Mouse (Mus musculus): ENCODE data around the gene 4932438A13Rik. TPM values are rescaled to one million over a fixed set of nuclear protein-coding genes. Genes with fewer than 3 reads are reported as not detected.

4932438A13Rik gene
- total and polyA plus RNA-seq, 2 experiments from 2014 or later, result 62.2 to 63.9 TPM

DNA sequence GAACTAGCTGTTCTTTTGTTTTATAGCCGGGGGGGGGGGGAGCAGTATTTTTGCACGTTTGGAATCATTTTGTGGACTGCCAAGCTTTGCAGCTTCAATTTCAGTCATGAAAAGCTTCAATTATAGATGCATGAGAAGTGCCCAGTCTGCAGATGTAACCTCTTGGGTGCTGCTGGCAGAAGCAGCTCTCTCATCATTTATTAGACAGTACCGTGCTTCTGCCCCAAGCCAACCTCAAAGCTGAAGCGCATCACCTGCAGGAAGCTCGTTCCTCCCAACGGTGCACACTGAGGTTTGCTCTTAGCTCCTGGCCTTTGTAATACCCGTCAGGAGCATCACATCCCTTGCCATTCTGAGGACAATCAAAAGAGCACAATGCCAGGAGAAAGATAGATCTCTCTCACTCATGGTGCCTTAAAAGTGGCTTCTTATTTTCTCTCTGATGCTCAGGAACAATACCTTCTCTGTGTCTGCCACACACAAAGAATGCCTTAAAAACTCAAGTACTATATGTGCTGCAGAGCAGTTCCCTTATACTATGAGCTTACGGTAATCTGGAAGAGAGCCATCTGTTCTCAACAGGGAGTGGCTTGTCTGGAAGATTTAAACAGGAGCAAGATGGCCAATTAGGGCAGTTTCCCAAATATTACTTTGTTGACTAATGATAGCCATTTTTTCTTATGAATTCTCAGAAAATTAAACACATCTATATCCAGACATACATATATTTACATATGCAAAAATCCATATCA is 35.5 kb upstream of the 4932438A13Rik start:
- no peaks in the 10 kb centered on the region for H3K27me3 ChIP-seq (ENCODE audit: insufficient read depth, low read length)
- DNase-seq (ENCODE audit: low spot score) (peak; percentile 64), ATAC-seq (ENCODE audit: low FRiP score) (peak; percentile 41; the same call in 1 of the 2 replicates)
- H3K4me3 ChIP-seq (ENCODE audit: low read depth, low read length), result no peak overlapping the region
- no peak overlapping the region for H3K9ac ChIP-seq (replicated peaks; ENCODE audit: low read length, poor library complexity, severe bottlenecking)
- H3K4me1 ChIP-seq (ENCODE audit: insufficient read depth, low read length), result no peaks in the 10 kb centered on the region
- H3K4me2 ChIP-seq (ENCODE audit: low read depth, low read length, poor library complexity, severe bottlenecking), result no peak overlapping the region
- no peaks in the 10 kb centered on the region for H3K36me3 ChIP-seq (ENCODE audit: insufficient read depth, low read length)
- TF ChIP-seq CTCF (IDR thresholded peaks at IDR 0.05), result no peak
- 26% methylated on average over 8 of the region's 8 CpGs for WGBS
- no peak overlapping the region for H3K27ac ChIP-seq (ENCODE audit: low read depth, low read length)
- no peaks in the 10 kb centered on the region for H3K9me3 ChIP-seq (ENCODE audit: low read length)

DNA sequence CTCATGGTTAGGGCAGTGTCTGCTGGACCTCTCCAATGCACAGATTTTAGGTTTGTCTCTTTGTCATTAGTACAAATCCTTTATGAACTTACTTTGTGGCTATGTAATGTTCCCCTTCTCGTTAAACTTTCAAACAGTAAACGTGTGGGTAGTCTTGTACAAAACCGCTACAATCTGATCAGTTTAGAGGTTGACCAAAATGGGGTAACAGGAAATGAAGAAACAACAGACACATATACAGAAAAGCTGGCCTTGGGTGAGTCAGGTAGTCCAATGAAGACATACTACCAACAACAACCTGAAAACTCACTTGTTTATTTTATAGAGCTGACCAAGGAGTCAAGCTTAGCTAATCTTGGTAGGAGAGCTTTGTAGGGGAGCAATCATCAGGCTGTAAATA is 32.7 kb upstream of the 4932438A13Rik start:
- no peak for TF ChIP-seq CTCF (IDR thresholded peaks at IDR 0.05)
- no peaks in the 10 kb centered on the region for H3K36me3 ChIP-seq (ENCODE audit: insufficient read depth, low read length)

GRCm38 (mm10) chr3:36834426-36834825 is 28.5 kb upstream of the 4932438A13Rik start:
- no peak overlapping the region for H3K27ac ChIP-seq (ENCODE audit: low read depth, low read length)
- H3K36me3 ChIP-seq (ENCODE audit: insufficient read depth, low read length), result no peaks in the 10 kb centered on the region
- ATAC-seq (ENCODE audit: low FRiP score), result no peak
- no peaks in the 10 kb centered on the region for H3K9me3 ChIP-seq (ENCODE audit: low read length)
- WGBS, result 61% methylated on average over 4 of the region's 4 CpGs
- H3K9ac ChIP-seq (replicated peaks; ENCODE audit: low read length, poor library complexity, severe bottlenecking), result no peak overlapping the region
- H3K4me3 ChIP-seq (ENCODE audit: low read depth, low read length), result no peak overlapping the region
- H3K27me3 ChIP-seq (ENCODE audit: insufficient read depth, low read length), result no peaks in the 10 kb centered on the region
- H3K4me1 ChIP-seq (ENCODE audit: insufficient read depth, low read length), result no peaks in the 10 kb centered on the region; the same call in 1 of the 2 replicates
- no peak overlapping the region for H3K4me2 ChIP-seq (ENCODE audit: low read depth, low read length, poor library complexity, severe bottlenecking)
- no peak for TF ChIP-seq CTCF (IDR thresholded peaks at IDR 0.05)
- DNase-seq (ENCODE audit: low spot score), result no peak

More for the DNA sequence above, 32.7 kb upstream of the 4932438A13Rik start:
- Histone ChIP-seq H3K4me3 (ENCODE audit: low read depth, low read length) (no peak overlapping the region), H3K9ac (replicated peaks; ENCODE audit: low read length, poor library complexity, severe bottlenecking) (no peak overlapping the region), H3K4me2 (ENCODE audit: low read depth, low read length, poor library complexity, severe bottlenecking) (no peak overlapping the region), H3K4me1 (ENCODE audit: insufficient read depth, low read length) (no peaks in the 10 kb centered on the region), H3K27ac (ENCODE audit: low read depth, low read length) (no peak overlapping the region), H3K9me3 (ENCODE audit: low read length) (no peaks in the 10 kb centered on the region), H3K27me3 (ENCODE audit: insufficient read depth, low read length) (no peaks in the 10 kb centered on the region)
- no peak for ATAC-seq (ENCODE audit: low FRiP score)
- DNase-seq (ENCODE audit: low spot score), result no peak
- 96% methylated on average over 3 of the region's 3 CpGs for whole genome bisulfite sequencing

DNA sequence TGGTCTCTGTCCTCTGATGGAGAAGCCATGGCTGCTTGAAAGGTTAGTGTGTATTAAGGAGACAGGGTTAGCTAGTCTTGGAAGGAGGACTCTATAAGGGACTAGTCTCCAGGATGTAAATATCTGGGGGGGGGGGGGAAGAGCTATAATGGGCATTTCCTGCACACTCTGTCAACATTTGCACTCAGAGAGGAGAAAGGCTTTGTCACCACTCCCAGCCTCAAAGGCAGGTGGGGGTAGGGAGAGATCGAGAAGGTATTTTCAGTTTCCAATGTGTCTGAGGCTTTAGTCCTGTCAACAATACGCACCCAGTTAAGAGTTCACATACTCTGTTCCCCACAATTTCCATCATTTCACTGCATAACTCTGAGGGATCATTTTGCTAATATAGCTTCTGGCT is 28.1 kb upstream of the 4932438A13Rik start:
- H3K4me1 ChIP-seq (ENCODE audit: insufficient read depth, low read length), result no peaks in the 10 kb centered on the region; the same call in 1 of the 2 replicates
- H3K36me3 ChIP-seq (ENCODE audit: insufficient read depth, low read length), result no peaks in the 10 kb centered on the region
- no peak for ATAC-seq (ENCODE audit: low FRiP score)
- no peaks in the 10 kb centered on the region for H3K9me3 ChIP-seq (ENCODE audit: low read length)
- DNase-seq (ENCODE audit: low spot score), result no peak
- H3K27ac ChIP-seq (ENCODE audit: low read depth, low read length), result no peak overlapping the region
- no peak for TF ChIP-seq CTCF (IDR thresholded peaks at IDR 0.05)
- no peak overlapping the region for H3K9ac ChIP-seq (replicated peaks; ENCODE audit: low read length, poor library complexity, severe bottlenecking)
- WGBS, result 82% methylated on average over 2 of the region's 2 CpGs
- H3K27me3 ChIP-seq (ENCODE audit: insufficient read depth, low read length), result no peaks in the 10 kb centered on the region
- H3K4me3 ChIP-seq (ENCODE audit: low read depth, low read length), result no peak overlapping the region
- H3K4me2 ChIP-seq (ENCODE audit: low read depth, low read length, poor library complexity, severe bottlenecking), result no peak overlapping the region

DNA sequence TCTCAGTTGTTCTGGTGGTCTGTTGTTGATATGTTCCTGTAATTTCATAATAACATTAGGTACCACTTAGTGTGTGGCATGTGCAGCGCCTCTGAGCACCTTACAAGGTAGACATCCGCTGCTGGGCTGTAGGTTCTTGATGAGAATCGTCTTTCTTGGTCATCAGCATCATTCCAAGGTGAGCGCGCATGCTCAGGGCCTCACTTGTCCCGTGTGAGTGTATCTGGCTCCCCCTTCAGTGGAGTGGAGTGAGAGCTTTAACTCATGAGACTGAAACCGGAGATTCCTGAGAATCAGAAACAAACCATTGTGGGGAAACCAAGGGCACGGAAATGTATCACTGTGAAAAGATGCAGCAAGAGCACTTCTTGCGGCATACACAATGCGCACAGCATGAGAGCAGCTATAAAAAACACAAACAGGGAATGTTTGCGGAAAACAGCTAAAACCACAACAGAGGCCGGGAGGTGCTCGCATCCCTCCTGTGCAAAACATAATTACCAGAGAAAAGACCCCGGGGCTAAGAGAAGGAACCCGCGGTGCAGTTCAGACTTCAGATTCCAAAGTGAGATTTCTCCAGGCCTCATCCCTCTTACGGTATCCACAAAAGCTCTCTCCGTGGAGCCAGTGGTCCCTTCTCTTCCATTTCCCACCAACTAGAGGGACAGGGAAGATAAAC is 27.2 kb upstream of the 4932438A13Rik start:
- DNase-seq (ENCODE audit: low spot score), result peak; percentile 67
- H3K27ac ChIP-seq (ENCODE audit: low read depth, low read length), result no peak overlapping the region
- H3K9ac ChIP-seq (replicated peaks; ENCODE audit: low read length, poor library complexity, severe bottlenecking), result 0 out of 2 replicates have a peak overlapping the region, but pooled peaks have one; percentile 44

DNA sequence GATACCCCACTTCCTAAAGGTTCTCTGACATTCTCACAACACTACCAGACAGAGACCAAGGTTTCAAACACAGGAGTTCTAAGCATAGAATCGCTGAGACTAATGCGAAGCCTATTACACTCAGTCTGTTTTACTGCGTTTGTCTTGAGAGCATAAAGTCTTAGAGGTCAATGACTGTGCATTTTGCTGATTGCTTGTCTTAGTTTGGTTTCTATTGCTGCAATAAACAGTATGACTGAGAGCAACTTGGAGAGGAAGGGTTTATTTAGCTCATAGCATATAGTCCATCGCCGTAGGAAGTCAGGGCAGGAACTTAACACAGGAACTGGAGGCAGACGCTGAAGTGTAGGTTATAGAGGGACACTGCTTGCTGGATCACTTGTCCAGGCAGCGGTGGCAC is 26.1 kb upstream of the 4932438A13Rik start:
- no peak for TF ChIP-seq CTCF (IDR thresholded peaks at IDR 0.05)
- no peaks in the 10 kb centered on the region for H3K27me3 ChIP-seq (ENCODE audit: insufficient read depth, low read length)
- no peak overlapping the region for H3K27ac ChIP-seq (ENCODE audit: low read depth, low read length)
- H3K36me3 ChIP-seq (ENCODE audit: insufficient read depth, low read length), result no peaks in the 10 kb centered on the region
- H3K4me1 ChIP-seq (ENCODE audit: insufficient read depth, low read length), result no peaks in the 10 kb centered on the region; the same call in 1 of the 2 replicates
- WGBS, result 90% methylated on average over 7 of the region's 7 CpGs
- no peak overlapping the region for H3K4me3 ChIP-seq (ENCODE audit: low read depth, low read length)
- H3K4me2 ChIP-seq (ENCODE audit: low read depth, low read length, poor library complexity, severe bottlenecking), result no peak overlapping the region
- H3K9me3 ChIP-seq (ENCODE audit: low read length), result no peaks in the 10 kb centered on the region
- no peak overlapping the region for H3K9ac ChIP-seq (replicated peaks; ENCODE audit: low read length, poor library complexity, severe bottlenecking)
- ATAC-seq (ENCODE audit: low FRiP score), result no peak
- no peak for DNase-seq (ENCODE audit: low spot score)

More for the DNA sequence above, 27.2 kb upstream of the 4932438A13Rik start:
- H3K4me2 ChIP-seq (ENCODE audit: low read depth, low read length, poor library complexity, severe bottlenecking), result peak overlapping the region; percentile 41
- H3K36me3 ChIP-seq (ENCODE audit: insufficient read depth, low read length), result no peaks in the 10 kb centered on the region
- no peaks in the 10 kb centered on the region for H3K9me3 ChIP-seq (ENCODE audit: low read length)
- peak; percentile 74; the same call in 1 of the 2 replicates for ATAC-seq (ENCODE audit: low FRiP score)
- H3K4me3 ChIP-seq (ENCODE audit: low read depth, low read length), result no peak overlapping the region
- H3K27me3 ChIP-seq (ENCODE audit: insufficient read depth, low read length), result no peaks in the 10 kb centered on the region
- peak; percentile 61 for TF ChIP-seq CTCF (IDR thresholded peaks at IDR 0.05)
- WGBS, result 25% methylated on average over 18 of the region's 18 CpGs
- H3K4me1 ChIP-seq (ENCODE audit: insufficient read depth, low read length), result no peaks in the 10 kb centered on the region; the same call in 1 of the 2 replicates

Data from midbrain, postnatal 0 days (tissue).